Mouse (Mus musculus): ENCODE data around the gene Clasrp.

- no peak for TF ChIP-seq CTCF (IDR thresholded peaks at IDR 0.05; ENCODE audit: low read depth, low read length)
- no peak for TF ChIP-seq GATA2 (IDR thresholded peaks at IDR 0.05; ENCODE audit: borderline replicate concordance, low read depth, low read length)
- TF ChIP-seq POLR2AphosphoS5 (IDR thresholded peaks at IDR 0.05; ENCODE audit: insufficient replicate concordance, low read depth, low read length), result no peak
- no peak for TF ChIP-seq TAL1 (conservative IDR thresholded peaks at IDR 0.05; ENCODE audit: low read depth, low read length)
- no peak for TF ChIP-seq GATA1 (IDR thresholded peaks at IDR 0.05; ENCODE audit: borderline replicate concordance, low read length)
Observed at GRCm38 (mm10) chr7:19549394-19549793, 54.9 kb downstream of the Clasrp start.

All from G1E (cell line).